Mouse (Mus musculus) thymus, adult 2 months (tissue): ENCODE measurements at regions not wholly inside any gene's neighbourhood (a gene's known extent, or its start where the extent isn't known, plus 50 kb on each side); places are given as distances from the start of the nearest gene placed in this dataset.

Source experiments
- DNase-seq: peaks from one replicate; pipeline ENCODE4 v3.0.0; 2021
- H3K27ac ChIP-seq: fragments of 200-500 bp; 2 replicates; pipeline ENCODE4 v1.5.1; 2012; ENCODE audit warnings: low read length, control low read depth; ENCODE audit not compliant: control insufficient read depth, insufficient read depth
- H3K27me3 ChIP-seq: fragments of 200-500 bp; 2 replicates; pipeline ENCODE4 v1.6.1; 2012; ENCODE audit warnings: mild to moderate bottlenecking, low read length, moderate library complexity, mixed read lengths; ENCODE audit not compliant: control insufficient read depth, insufficient read depth
- H3K36me3 ChIP-seq: fragments of 200-500 bp; 2 replicates; pipeline ENCODE4 v1.6.1; 2012; ENCODE audit warnings: mild to moderate bottlenecking, low read length, moderate library complexity; ENCODE audit not compliant: control insufficient read depth, insufficient read depth
- H3K4me1 ChIP-seq: fragments of 200-500 bp; replicated peaks from 2 replicates; pipeline ENCODE4 v1.6.1; 2012; ENCODE audit warnings: low read length; ENCODE audit not compliant: control insufficient read depth, insufficient read depth
- H3K4me3 ChIP-seq: fragments of 200-500 bp; 2 replicates; pipeline ENCODE4 v1.5.1; 2012; ENCODE audit warnings: mild to moderate bottlenecking, low read length, control low read depth, moderate library complexity; ENCODE audit not compliant: control insufficient read depth, insufficient read depth
- CTCF ChIP-seq: fragments of 200-500 bp; IDR thresholded peaks from 2 replicates; pipeline ENCODE4 v1.5.1; 2012; ENCODE audit warnings: mild to moderate bottlenecking, control low read depth, low read length, moderate library complexity, borderline replicate concordance; ENCODE audit not compliant: control insufficient read depth, poor library complexity, insufficient read depth; ENCODE audit errors: extremely low read depth
- POLR2A ChIP-seq: fragments of 200-500 bp; IDR thresholded peaks from 2 replicates; pipeline ENCODE4 v1.6.1; 2012; ENCODE audit warnings: mild to moderate bottlenecking, low read length, control low read depth, moderate library complexity; ENCODE audit not compliant: control insufficient read depth, poor library complexity, insufficient read depth; ENCODE audit errors: extremely low read depth
- WGBS: fragments of 180-500 bp; shearing (Covaris S2); methylation state at CpG from one replicate; pipeline ENCODE4 v1.1.7; 2018; 5-methylcytosine and 5-hydroxymethylcytosine counted together

GRCm38 (mm10) chr14:46596696-46597359 is 163.5 kb upstream of the Cdkn3 start:
- TF ChIP-seq CTCF (no peak), POLR2A (no peak)
- H3K27me3 ChIP-seq, result no peaks in the 10 kb centered on the region
- DNase-seq, result no peak
- no peak overlapping the region for H3K27ac ChIP-seq
- 92% methylated on average over 7 of the region's 7 CpGs for WGBS
- no peak overlapping the region for H3K4me3 ChIP-seq
- H3K4me1 ChIP-seq, result no peaks in the 10 kb centered on the region
- H3K36me3 ChIP-seq, result no peaks in the 10 kb centered on the region

- no peak for DNase-seq
- H3K27me3 ChIP-seq, result no peaks in the 10 kb centered on the region
- no peaks in the 10 kb centered on the region for H3K36me3 ChIP-seq
- H3K4me1 ChIP-seq, result no peaks in the 10 kb centered on the region
- TF ChIP-seq POLR2A (no peak), CTCF (no peak)
- H3K4me3 ChIP-seq, result no peak overlapping the region
- 85% methylated on average over 3 of the region's 3 CpGs for WGBS
- H3K27ac ChIP-seq, result no peak overlapping the region
These were observed 166.2 kb upstream of the Cdkn3 start for GRCm38 (mm10) chr14:46594151-46594550.

GRCm38 (mm10) chr14:46591753-46592359 is 168.5 kb upstream of the Cdkn3 start:
- Histone ChIP-seq H3K36me3 (no peaks in the 10 kb centered on the region), H3K4me1 (no peaks in the 10 kb centered on the region), H3K27ac (no peak overlapping the region), H3K4me3 (no peak overlapping the region), H3K27me3 (no peaks in the 10 kb centered on the region)
- WGBS, result 88% methylated on average over 12 of the region's 12 CpGs
- TF ChIP-seq CTCF (no peak), POLR2A (no peak)
- DNase-seq, result no peak

GRCm38 (mm10) chr14:46591211-46591610 is 169.1 kb upstream of the Cdkn3 start:
- H3K36me3 ChIP-seq, result no peaks in the 10 kb centered on the region
- TF ChIP-seq POLR2A (no peak), CTCF (no peak)
- H3K4me3 ChIP-seq, result no peak overlapping the region
- WGBS, result 98% methylated on average over 3 of the region's 3 CpGs
- H3K27ac ChIP-seq, result no peak overlapping the region
- no peaks in the 10 kb centered on the region for H3K4me1 ChIP-seq
- no peaks in the 10 kb centered on the region for H3K27me3 ChIP-seq
- no peak for DNase-seq

- Histone ChIP-seq H3K36me3 (no peaks in the 10 kb centered on the region), H3K27me3 (no peaks in the 10 kb centered on the region), H3K4me1 (no peaks in the 10 kb centered on the region), H3K4me3 (no peak overlapping the region), H3K27ac (no peak overlapping the region)
- no peak for TF ChIP-seq CTCF
- no peak for TF ChIP-seq POLR2A
- no peak for DNase-seq
- 90% methylated on average over 11 of the region's 11 CpGs for WGBS
These were observed 174.2 kb upstream of the Cdkn3 start for GRCm38 (mm10) chr14:46586093-46586492.

- 35% methylated on average over 13 of the region's 13 CpGs for whole genome bisulfite sequencing
- Histone ChIP-seq H3K4me1 (peaks cover 3% of the 10 kb centered on the region), H3K27ac (no peak overlapping the region), H3K27me3 (no peaks in the 10 kb centered on the region), H3K36me3 (no peaks in the 10 kb centered on the region), H3K4me3 (no peak overlapping the region)
- TF ChIP-seq POLR2A (no peak), CTCF (no peak)
- DNase-seq, result peak; percentile 11
These were observed 182.0 kb upstream of the Cdkn3 start for GRCm38 (mm10) chr14:46578051-46579000.
